Mouse (Mus musculus) G1E (cell line): ENCODE data around the gene Rbms2.
"Not testable (repeated sequence)": the region's sequence is repeated elsewhere in the genome, so short reads cannot be mapped to it uniquely, and the experiment has no call there.

ENCODE experiments used
- CTCF ChIP-seq: IDR thresholded peaks from 2 replicates; pipeline ENCODE4 v1.5.1; 2012; ENCODE audit warnings: low read depth, low read length, inconsistent platforms, mixed read lengths
- TAL1 ChIP-seq: conservative IDR thresholded peaks from 2 replicates; pipeline ENCODE4 v1.6.1; 2012; ENCODE audit warnings: low read depth, low read length, inconsistent platforms, mixed read lengths

- TF ChIP-seq CTCF, TAL1: not testable (repeated sequence)
Observed at GRCm38 (mm10) chr10:128165726-128166125, 14.4 kb downstream of the Rbms2 start.
